Mouse (Mus musculus): ENCODE measurements at regions not wholly inside any gene's neighbourhood (a gene's known extent, or its start where the extent isn't known, plus 50 kb on each side); places are given as distances from the start of the nearest gene placed in this dataset.

DNA sequence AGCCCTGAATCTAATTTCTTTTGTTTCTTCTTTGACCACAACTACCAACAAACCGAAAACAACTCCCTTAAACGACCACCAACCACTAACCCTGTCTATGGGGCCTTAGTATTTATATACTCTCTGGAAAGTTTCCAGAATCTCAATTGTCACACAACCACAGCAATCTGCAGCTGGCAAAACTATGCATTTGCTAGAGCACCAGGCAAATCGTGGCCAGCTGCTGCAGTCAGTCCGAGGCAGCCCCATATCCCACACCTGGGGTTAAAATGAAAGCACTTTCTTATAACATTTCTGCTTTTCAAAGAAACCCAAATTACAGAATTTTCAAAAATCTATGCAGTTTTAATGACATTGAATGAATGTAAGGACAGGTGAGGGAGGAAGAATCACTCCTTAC, 63.8 kb upstream of the Thpo start:
- no peak overlapping the region for H3K9ac ChIP-seq (ENCODE audit: low read depth, low read length)

GRCm38 (mm10) chr16:20794721-20795120, 60.4 kb upstream of the Thpo start:
- Histone ChIP-seq H3K4me3 (ENCODE audit: low read length) (no peak overlapping the region), H3K36me3 (ENCODE audit: control insufficient read depth, insufficient read depth, low read length) (no peaks in the 10 kb centered on the region), H3K4me2 (ENCODE audit: low read length) (no peak overlapping the region), H3K4me1 (ENCODE audit: control insufficient read depth, insufficient read depth, low read depth, low read length) (no peaks in the 10 kb centered on the region), H3K9me3 (ENCODE audit: control insufficient read depth, low read length) (no peaks in the 10 kb centered on the region), H3K27me3 (replicated peaks; ENCODE audit: control insufficient read depth, insufficient read depth, low read length) (no peaks in the 10 kb centered on the region), H3K27ac (ENCODE audit: low read depth, low read length) (no peak overlapping the region), H3K9ac (ENCODE audit: low read depth, low read length) (no peak overlapping the region)
- 81% methylated on average over 1 of the region's 1 CpGs for WGBS
- no peak for ATAC-seq

More for the DNA sequence above, 63.8 kb upstream of the Thpo start:
- no peak overlapping the region for H3K27ac ChIP-seq (ENCODE audit: low read depth, low read length)
- no peaks in the 10 kb centered on the region for H3K36me3 ChIP-seq (ENCODE audit: control insufficient read depth, insufficient read depth, low read length)
- H3K27me3 ChIP-seq (replicated peaks; ENCODE audit: control insufficient read depth, insufficient read depth, low read length) = no peaks in the 10 kb centered on the region
- H3K4me3 ChIP-seq (ENCODE audit: low read length) = no peak overlapping the region
- no peak for ATAC-seq
- H3K9me3 ChIP-seq (ENCODE audit: control insufficient read depth, low read length) = no peaks in the 10 kb centered on the region
- 74% methylated on average over 4 of the region's 4 CpGs for WGBS
- no peaks in the 10 kb centered on the region for H3K4me1 ChIP-seq (ENCODE audit: control insufficient read depth, insufficient read depth, low read depth, low read length)
- no peak overlapping the region for H3K4me2 ChIP-seq (ENCODE audit: low read length)

Data from hindbrain, embryonic 16.5 days (tissue).